Mouse (Mus musculus): ENCODE results near the gene Rsg1.
A peak's percentile ranks its signal among the peaks of the same experiment; 100 is the strongest.

The Rsg1 gene

DNA sequence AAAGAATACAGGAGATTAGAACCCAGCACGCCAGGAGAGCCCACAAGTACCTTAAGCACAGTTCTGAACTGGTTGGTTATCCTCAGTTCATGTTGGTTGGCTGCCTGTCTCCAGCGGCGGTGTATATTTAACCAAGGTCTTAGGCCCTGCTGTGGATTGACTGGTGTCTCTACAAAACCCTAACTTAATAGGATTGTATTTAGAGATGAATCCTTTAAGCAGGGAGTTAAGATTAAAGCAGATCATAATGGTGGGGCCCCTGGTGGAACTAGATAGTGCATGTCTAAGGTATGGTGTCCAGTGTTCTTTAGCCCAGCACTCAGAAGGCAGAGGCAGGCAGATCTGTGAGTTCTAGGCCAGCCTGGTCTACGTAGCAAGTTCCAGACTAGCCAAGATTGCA is 2.1 kb upstream of the Rsg1 start:
- DNase-seq (ENCODE audit: low read depth, low spot score): no peak

DNA sequence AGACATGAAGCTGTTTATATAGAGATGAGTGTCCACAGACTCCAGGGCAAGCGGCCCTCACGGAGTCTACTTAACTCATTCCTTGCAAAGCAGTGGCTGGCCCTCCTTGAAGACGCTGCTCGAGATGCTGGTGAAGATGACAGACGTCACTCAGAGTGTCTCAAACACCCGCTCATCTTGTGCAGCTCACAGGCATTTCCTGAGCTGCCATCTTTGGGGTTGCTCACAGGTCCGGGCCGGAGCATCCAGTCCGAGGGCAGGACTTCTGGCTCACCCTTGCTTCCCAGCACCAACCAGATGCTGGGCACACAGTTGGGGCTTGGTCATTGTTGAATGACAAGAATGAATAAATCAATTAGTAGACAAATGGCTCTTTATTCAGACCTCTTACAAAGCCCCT is 864 bp upstream of the Rsg1 start:
- no peak for DNase-seq (ENCODE audit: low read depth, low spot score)

DNA sequence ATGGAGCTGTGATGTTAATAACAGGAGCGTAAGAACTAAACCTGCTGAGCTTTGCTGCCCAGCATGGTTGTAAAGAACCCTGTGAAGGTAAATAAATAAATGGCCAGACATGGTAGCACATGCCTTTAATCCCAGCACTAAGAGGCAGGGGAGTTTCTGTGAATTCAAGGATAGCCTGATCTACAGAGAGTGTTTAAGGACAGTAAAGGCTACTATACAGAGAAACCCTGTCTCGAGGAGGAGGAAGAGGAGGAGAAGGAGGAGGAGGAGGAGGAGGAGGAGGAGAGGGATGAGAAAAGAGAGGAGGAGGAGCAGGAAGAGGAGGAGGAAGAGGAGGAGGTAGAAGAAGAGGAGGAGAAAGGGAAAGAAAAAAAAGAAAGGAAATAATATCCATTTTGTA is 414 bp upstream of the Rsg1 start:
- peak; percentile 10 for DNase-seq (ENCODE audit: low read depth, low spot score)

DNA sequence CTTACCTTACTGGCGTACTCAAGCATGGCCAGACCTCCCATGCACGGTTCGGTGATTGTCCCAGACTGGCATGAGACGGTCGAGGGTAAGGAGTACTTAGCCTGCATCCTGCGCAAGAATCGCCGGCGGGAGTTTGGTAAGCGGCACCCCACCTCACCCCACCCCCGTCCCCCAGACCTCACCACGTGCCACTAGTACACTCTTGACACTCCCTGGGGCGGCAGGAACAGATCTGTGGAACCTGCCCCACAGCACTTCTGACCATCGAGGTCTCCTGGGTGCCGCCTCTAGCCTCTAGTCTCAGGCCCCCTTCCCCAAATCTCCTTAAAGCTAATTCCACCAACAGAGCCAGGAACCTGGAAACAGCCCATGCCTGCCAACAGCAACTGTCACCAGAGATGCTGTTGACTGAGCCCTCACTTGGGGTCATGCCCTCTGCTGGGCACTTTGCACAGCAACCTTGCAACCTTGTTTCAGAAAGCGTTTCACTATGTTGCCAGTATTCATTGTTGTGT is 638 bp downstream of the Rsg1 start:
- peak; percentile 64 for DNase-seq (ENCODE audit: low read depth, low spot score)

DNA sequence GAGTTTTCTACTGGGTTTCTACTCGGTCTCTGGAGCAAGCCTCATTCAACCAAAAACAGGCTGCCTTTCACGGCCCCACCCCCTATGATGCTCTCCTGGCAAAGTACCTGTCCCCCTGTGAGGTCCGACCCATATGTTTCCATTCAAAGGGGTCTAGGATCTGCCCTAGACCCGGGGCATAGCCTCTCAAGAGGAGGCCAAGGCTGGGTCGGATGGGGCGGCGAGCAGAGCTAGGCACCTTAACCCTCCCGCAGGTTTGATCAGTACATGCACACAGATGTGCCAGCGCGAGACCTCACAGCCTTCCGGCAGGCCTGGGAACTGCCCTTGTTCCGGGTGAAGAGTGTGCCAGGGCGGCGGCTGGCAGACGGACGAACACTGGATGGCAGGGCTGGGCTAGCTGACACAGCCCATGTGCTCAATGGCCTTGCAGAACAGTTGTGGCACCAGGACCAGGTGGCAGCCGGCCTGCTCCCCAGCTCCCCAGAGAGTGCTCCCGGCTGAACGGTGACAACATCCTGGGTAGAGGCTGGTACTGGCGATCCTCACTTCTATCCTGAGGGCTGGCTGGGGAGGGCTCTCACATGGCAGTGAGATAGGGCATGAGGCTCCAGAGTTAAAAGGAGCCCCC is 5.9 kb downstream of the Rsg1 start:
- DNase-seq (ENCODE audit: low read depth, low spot score): no peak

DNA sequence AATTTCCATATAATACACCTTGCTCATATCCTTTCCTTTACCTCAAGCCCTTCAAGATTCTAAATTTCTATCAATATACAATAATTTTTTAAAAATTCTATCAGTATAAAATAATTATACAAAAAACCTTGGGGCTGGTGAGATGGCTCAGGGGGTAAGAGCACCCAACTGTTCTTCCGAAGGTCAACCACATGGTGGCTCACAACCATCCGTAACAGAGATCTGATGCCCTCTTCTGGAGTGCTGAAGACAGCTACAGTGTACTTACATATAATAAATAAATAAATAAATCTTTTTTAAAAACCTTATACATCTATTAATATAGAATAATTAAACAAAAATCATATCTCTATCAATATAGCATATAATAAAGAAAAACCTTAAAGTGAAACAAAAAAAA is 8.1 kb downstream of the Rsg1 start:
- DNase-seq (ENCODE audit: low read depth, low spot score): no peak

DNA sequence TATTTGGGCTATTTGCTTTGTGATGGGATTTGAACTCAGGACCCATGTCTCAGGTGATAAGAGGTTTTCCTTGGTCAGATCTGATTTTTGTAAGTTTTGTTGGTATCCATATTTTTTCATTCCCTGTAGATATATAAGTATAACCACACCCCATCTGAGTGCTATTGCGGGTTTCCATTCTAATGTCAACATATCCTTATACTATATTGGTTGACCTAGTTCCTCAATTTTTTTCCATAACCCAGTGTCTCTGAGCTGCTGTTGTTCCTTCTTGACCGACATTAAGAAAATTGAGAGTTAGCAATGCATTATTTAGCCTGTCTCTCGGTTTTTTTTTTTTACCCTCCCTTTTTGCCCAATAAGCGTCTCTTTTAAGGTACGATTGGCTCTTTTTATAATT is 9.0 kb downstream of the Rsg1 start:
- DNase-seq (ENCODE audit: low read depth, low spot score): no peak

DNA sequence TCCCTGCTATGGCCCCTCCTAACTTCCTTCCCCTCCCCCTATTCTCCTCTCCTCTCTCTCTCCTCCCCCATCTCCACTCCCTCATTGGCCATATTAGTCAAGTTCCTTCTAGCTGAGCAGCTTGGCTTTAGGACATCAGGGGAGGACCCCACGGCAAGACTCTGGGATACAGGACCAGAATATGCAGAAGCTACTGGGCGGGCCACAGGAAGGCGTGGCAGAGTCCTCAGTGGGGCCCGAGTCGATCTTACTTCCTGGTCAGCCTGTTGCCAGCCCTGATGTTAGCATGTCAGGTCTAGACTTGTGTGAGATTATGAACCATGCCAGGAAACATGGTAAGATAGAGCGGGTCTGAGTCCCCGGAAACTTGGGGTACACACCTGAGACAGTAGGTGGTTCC is 14.9 kb downstream of the Rsg1 start:
- no peak for DNase-seq (ENCODE audit: low read depth, low spot score)

DNA sequence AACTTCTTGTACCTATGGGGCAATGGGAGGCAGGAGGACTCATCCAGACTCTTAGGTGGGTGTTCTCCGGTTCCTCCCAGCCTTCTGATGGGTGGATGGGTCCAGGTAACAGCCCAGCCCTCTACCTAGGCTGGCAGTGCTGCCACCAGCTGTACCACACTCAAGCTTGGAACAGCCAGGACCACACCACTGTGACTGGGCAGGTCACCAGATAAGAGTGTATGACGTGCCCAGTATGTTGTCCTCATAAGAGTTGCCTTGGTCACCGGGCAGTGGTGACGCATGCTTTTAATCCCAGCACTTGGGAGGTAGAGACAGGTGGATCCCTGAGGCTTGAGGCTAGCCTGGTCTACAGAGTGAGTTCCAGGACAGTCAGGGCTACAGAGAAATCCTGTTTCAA is 19.4 kb downstream of the Rsg1 start:
- DNase-seq (ENCODE audit: low read depth, low spot score): no peak

DNA sequence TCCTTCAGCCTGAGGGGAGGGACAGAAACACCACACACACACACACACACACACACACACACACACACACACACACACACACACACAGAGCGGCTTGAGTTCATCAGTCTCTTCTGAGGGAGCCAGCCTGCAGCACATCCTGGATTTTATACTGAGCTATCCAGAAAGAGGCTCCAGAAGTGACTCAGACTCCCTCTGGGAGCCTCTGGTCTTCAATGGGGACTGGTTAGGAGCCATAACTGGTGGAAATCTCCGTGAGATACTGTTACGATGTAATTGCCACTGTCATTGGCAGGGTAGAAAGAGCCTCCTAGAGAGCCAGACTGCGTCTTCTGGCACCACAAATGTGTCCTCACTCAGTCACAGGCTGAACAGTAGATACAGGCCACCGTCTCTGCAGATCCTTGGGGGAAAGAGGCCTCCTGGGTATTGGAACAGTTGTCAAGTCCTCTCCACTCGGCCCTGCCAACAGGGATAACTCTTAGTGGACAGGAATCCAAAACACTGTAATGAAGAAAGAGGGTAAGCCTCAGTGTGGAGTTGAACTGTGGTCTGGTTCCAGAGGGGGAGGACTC is 21.9 kb downstream of the Rsg1 start:
- DNase-seq (ENCODE audit: low read depth, low spot score): peak; percentile 64

DNA sequence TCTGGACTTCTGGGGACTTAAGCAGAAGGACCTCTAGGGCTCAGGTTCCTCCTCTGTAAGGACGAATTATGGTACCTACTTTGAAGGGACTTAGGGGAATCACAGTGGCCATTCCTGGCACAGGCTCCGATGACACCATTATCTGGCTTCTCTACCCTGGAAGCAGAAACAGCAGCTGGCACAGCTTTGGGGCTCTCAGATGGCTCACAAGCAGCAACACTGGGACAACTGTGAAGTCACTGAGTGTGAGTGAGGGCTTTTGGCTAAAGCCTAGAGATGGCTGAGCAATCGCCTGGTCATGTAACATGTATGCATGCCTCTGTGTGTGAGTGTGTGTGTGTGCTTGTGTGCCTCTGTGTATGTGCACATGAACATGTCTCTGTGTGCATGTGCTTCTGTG is 23.1 kb downstream of the Rsg1 start:
- no peak for DNase-seq (ENCODE audit: low read depth, low spot score)

DNA sequence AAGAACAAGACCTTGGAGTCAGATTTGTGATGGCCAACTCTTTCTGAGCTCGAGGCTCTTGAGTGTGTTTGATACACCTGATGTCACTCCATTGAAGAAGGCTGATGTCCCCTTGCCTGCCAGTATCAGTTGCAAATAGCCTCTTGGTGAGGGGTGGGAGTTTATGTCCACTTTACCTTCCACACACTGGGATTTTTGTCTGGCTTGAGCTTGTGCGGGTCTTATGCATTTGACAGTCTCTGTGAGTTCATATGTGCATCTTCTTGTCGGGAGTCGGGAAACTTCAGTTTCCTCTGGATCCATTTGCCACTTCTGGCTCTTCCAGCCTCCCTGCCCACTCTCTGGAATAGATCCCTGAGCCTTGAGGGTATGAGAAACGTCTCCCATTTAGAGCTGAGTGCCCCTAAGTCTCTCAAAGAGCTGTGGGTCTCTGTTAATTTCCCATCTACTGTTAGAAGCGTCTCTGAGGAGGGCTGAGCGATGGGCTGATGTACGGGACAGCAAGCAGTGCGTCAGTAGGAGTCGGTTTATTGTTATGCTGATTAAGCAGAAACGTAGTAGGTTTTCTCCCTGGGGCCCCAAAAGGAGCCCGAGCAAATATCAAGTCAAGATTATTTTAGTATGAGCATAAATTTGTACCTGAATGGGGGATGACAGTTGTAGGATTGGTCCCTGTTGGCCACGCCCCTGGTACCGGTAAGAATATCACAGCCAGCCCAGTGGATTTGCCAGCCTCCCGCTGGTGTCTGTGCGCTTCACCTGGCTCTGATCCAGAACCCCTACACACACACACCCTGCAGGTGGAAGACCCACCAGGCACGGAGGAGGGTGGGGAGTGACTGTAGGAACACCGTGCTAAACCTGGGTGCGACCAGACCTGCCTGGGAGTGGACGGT is 25.0 kb downstream of the Rsg1 start:
- no peak for DNase-seq (ENCODE audit: low read depth, low spot score)

DNA sequence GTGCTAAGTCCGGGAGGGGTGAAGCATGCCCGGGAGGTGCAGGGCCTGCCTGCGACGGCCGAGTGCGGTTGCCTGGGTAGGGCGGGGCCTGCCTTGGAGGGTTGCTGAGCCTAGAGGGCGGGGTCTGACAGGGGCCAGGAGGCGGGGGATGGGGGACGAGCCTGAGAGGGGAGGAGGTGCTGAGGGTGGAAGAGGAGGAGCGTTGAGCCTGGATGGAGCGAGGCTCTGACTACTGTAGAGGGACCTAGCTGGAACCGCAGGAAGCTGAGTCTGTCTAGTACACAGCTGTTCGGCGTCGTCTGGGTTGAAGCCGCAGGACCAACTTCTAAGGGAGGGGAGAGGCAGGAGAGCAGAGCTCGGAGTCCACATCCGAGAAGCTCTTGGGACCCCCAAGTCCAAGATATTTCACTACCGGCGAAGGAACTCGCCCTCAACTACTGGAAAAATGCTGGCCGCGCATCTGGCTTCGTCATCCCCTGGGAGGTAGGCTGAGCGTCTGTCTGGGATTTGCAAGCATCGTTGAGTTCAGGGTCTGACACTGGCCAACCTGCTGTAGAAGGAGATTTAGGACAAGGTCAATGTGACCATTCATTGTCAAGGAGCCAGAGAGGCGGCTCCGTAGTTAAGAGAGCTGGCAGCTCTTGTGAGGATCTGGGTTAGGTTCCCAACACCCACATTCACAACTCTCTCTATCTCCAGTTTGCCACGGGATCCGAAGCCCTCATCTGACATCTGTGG is 25.8 kb downstream of the Rsg1 start, which contains the start of gene Arhgef19:
Gene Arhgef19 (plus strand): TSS at position 112 of the 738 bp plus-strand sequence.
- peak; percentile 56 for DNase-seq (ENCODE audit: low read depth, low spot score)

DNA sequence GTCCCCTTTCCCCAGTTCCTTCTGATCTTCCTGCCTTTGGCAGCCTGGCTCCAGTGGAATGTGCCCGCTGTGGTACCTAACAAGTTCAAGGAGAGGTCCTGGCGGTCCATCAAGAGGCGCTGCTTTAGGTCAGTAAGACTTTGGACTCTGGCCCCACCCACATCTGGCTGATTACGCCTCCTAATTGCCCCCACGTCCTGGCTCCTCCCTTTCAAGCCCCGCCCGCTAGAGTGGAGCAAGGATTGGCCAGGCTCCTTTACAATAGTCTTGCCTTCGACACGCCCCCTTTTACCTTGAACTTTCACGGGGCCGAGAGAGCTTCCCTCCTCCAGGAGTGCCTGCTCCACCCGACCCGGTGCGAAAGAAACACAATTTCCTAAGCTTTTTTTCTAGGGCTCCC is 26.9 kb downstream of the Rsg1 start:
- DNase-seq (ENCODE audit: low read depth, low spot score): no peak

DNA sequence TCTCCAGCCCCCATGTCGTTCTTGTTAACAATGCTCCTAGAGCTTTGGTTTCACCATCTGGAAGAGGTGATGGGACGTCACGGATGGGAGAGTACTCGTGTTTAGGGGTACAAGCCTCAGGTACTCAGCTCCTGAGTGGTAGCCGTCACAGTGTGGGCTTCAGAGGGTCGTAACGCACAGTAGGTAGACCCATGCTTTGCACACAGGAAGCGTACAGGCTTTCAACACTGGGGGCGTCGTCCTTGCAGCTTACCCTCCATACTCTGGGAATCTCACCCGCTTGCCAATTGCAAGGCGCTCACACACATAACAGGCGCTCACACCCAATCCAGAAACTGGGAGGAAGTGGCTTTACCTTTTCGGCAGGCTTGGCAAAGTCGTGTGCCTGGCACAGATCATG is 28.1 kb downstream of the Rsg1 start:
- DNase-seq (ENCODE audit: low read depth, low spot score): no peak

DNA sequence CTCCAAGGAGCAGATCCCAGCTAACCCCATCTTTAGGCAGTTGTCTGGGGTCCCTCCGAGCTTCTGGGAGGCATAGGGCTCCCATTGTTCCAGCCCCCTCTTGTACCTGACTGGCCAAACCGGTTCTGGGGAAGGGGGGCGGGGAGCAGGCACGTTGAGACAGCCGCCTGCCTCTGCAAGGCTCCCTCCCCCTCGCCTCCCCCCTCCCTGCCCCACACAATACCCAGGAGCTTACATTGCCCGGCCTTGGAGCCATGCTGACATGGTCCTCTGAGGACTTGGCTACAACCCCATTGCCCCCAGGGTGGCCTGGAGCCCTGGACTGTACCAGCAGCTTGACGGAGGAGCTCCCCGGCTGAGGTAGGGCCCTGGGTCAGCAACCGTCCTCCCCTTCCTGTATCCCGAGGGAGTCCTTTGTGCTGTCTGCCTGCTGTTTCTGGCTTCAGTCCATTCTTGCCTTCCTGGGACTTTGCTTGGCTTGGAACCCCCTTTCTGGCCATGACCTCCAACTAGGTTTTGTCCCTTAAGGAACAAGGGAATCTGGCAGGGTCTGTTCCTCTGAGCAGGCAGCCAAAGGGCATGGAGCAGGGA is 29.0 kb downstream of the Rsg1 start:
- DNase-seq (ENCODE audit: low read depth, low spot score): no peak

DNA sequence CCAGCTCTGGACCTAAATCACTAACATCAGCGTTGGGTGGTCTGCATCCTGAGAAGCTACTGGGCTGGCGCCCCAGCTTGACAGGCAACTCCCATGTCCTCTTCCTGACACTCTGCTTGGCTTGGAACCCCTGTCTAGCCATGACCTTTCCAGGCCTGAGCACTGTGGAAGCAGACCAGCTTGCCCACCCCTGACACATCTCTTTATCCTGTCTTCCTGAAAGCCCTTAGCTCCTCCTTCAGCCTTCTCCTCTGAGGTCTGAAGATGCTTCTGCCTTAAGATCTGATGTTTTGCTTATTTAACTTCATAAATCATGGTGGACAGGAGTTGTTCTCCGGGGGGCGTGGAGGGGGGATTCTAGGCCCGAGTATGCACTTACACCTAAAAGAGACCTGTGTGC is 29.9 kb downstream of the Rsg1 start:
- DNase-seq (ENCODE audit: low read depth, low spot score): no peak

DNA sequence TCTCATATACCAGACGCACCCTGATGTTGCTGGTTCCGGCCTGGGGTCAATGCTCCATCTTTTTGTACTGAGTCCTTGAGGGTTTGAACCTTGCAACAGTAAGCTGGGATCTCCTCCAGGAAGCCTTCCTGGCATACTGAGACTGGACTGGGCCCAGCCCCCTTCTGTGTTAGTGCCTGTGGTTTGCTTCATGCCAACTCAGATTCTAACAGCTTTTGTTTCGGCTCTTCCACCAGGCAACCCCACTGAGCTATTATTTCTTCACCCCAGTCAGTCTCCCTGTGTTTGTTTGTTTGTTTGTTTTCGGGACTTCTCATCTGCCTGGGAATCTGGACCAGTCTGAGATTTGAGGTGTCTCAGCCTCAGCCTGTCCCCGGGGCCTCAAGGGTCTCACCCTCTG is 30.6 kb downstream of the Rsg1 start:
- peak; percentile 76 for DNase-seq (ENCODE audit: low read depth, low spot score)

DNA sequence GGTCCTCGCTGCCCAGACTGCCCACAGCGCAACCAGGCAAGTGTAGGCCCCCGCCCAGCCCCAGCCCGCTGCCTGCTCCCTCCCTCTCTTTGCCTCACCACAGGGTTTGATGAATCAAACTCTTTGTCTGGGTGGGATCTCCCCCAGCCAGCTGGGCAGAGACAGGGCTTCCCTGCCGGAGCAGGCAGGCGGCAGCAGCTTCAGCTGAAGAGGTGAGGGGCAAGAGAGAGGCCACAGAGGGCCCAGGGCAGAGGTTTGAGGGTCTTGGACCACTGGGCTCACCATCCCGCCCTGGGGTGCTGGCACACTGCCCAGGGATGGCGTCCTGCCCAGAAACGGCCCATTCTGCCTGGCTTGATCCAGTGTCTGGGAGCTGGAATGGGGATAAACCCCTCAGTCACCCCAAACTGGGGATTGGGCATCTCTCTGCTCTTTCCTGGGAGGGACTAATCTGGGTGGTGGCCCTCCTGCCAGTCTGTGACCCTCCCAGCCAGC is 31.2 kb downstream of the Rsg1 start:
- peak; percentile 68 for DNase-seq (ENCODE audit: low read depth, low spot score)

DNA sequence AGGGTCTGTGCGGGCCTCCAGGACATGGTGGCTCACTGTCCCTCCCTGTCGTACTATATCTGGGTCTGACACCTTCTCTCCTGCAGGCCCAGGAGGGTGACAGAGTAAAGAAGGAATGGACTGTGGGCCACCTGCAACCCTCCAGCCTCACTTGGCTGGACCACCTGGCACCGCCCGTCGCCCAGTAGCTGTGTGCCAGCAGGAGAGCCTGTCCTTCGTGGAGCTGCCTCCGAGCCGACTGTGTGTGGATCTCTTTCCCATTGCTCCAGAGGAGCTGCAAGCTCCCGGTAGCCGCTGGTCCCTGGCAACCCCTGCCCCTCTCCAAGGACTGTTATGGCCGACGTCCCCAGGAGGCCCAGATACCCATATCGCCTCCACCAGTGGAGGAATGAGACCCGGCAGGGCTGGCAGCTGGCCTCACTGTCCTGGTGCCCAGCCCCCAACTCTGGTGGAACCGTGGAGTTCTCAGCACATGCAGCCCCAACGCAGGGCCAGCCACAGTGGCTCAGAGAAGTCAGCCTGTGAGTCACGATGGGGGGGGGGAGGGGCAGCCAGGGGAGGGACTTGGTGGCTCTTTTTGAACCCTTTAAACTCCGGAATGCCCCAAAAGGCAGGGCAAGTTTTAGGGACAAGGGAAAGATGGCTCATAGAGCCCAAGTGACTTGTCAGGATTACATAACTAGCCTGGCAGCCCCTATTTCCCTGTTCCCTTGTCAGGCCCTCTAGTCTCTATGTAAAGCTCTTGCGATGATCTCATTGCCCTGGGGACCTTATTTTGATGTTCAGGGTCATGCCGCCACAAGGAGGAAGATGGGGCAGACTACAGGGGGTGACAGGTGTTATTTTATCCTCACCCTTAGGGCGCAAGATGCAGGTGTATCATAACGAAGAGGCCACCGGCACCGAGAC is 32.6 kb downstream of the Rsg1 start:
- no peak for DNase-seq (ENCODE audit: low read depth, low spot score)

All from 3T3-L1 (cell line).